Mouse (Mus musculus): ENCODE results near the gene Ptprm.

Gene Ptprm

DNA sequence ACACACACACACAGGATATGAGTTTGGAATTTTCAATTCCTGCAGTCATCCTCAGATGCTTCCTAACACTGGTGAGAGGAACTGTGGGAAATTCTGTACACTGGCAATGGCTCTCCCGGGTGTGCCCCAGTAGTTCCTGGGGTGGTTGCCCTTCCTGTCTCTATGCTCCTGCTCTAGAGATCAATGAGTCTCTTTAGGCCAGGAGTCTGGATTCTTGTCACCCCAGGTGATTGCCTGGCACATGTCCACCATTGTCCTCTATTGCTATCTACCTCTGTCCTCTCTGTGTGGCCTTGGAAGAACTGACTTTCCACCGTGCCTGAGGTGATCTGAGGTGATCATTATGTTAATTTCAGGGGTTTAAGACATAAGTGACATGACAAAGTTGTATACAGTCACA, 10.8 kb downstream of the Ptprm start:
- no peak for DNase-seq (ENCODE audit: low read depth)

DNA sequence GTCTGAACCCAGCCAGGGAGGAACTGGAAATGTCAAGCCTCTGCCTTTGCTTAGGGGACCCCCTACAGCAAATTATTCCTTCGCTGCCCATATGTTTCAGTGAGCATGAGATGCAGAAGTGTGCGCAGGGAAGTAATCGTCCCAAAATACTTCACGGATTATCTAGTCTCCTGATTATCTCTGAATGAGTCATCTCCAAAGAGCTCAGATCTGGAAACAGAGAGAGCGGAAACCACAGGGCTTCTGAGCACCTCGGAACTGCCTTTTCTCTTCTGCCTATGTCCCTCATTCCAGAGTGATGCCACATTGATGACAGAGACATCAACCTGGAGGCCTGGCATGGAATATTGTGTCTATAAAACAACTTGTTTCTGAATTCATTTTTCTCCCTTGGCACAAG, 11.3 kb downstream of the Ptprm start:
- no peak for DNase-seq (ENCODE audit: low read depth)

- no peak for DNase-seq (ENCODE audit: low read depth)
Observed at GRCm38 (mm10) chr17:67340362-67340761, 13.9 kb downstream of the Ptprm start.

DNA sequence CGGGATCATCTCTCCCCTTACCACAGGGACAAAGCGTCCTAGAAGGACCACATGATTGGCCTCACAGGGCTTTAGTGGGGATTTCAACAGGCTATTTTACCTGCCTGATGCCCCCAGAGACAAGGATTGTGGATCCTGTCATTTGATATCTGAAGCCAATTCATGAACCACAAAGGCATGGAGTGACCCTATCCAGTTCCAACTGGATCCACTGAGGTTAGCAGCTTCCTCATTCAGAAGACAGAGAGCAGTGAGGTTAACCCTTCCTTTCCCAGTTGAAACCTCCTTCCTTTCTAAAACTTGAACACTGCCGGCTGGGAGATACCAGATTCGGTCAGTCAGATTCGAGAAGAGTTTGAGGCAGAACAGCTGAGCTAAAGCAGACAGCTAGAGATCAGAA, 14.7 kb downstream of the Ptprm start:
- DNase-seq (ENCODE audit: low read depth), result no peak

- no peak for DNase-seq (ENCODE audit: low read depth)
Observed at GRCm38 (mm10) chr17:67334310-67334709, 19.9 kb downstream of the Ptprm start.

- no peak for DNase-seq (ENCODE audit: low read depth)
Observed at GRCm38 (mm10) chr17:67329435-67329834, 24.8 kb downstream of the Ptprm start.

- DNase-seq (ENCODE audit: low read depth), result no peak
Observed at GRCm38 (mm10) chr17:67324499-67324832, 29.8 kb downstream of the Ptprm start.

- no peak for DNase-seq (ENCODE audit: low read depth)
Observed at GRCm38 (mm10) chr17:67323777-67324498, 30.3 kb downstream of the Ptprm start.

DNA sequence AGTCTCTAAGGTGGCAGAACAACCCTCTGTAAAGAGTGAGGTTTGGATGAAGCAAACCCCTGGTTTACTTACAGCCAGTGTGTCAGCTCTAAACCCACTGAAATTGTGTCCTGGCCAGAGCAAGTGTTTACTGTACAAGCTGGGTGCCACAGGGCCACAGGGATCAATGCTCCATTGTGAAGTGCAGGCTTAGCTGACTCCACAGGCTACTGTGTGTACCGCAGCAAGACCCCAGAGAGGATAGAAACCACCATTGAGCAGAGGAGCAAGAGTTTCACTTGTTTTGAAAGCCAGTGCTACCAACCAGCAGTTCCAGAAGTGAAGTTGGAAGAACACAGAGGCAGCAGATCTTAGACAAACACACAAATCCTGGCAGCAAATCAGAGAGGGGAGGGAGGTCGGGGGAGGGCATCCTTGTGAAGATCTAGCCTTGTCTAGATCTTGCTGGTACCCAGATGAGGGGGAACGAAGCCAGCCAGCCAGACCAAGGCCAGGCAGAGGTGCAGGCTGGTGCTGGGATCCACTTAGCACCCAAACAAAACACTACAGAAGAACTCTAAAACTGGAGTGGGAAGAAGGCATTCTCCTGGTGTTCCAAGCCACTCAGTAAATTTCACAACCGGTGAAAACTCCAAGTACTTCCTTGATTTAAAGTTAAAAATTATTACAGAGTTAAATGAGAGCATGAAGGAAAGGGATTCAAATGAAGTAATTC, 39.6 kb downstream of the Ptprm start:
- no peak for DNase-seq (ENCODE audit: low read depth)

DNA sequence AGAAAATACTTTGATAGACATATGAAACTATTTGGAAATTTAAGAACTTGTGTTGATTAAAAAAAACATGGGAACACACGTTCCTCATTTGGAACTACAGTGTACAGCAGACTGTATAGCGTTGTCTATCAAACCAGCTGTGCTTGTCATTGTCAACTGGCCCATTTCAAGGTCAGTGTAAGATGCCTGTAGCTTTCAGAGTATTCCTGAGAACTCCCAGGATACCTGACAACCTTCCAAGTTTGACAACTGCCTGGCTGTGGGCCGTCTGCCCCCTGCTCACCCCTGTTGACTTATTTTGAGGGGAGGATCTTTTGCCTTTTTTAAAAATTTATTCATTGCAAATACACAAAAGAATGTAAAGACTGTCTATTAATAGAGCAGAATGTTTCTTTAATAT, 45.8 kb downstream of the Ptprm start:
- no peak for DNase-seq (ENCODE audit: low read depth)

GRCm38 (mm10) chr17:67306066-67306845, 48.0 kb downstream of the Ptprm start:
- DNase-seq (ENCODE audit: low read depth), result no peak

DNA sequence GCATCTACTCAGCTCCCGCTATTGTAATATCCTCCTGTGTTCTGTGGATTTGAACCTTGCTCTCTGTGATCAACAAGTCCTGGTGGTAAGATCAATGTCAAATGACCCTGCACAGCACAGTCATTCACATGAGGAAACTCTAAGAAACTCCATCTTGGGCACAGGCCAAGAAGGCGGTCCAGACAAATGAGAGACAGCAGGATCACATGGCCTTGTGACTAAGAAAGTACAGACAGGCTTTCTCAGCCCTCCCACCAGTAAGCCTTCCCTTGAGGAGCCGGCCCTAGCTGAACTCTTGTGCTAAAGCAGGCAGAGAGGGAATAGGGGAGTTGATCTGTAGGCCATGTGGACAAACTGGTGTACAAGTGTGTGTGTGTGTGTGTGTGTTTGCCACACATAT, 49.4 kb downstream of the Ptprm start:
- DNase-seq (ENCODE audit: low read depth), result no peak

- DNase-seq (ENCODE audit: low read depth), result no peak
Observed at GRCm38 (mm10) chr17:67303326-67304099, 50.7 kb downstream of the Ptprm start.

DNA sequence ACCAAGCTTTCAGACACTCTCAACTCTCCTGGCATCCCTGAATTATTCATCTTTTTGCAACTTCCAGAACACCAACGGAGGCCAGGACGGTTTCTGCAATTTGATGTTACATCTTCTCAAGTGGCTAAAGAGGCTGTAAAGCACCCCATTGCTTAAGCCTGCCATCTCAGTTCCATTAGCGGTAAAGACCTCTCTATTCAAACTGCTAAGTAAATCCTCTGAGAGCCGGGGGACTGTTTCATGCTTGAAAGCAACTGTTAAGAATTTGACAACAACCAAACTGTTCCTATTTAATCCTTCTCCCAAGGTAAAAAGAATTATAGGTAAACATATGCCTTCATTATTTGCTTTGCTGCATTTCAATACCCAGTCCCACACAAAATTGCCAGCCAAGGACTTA, 51.7 kb downstream of the Ptprm start:
- DNase-seq (ENCODE audit: low read depth), result no peak

DNA sequence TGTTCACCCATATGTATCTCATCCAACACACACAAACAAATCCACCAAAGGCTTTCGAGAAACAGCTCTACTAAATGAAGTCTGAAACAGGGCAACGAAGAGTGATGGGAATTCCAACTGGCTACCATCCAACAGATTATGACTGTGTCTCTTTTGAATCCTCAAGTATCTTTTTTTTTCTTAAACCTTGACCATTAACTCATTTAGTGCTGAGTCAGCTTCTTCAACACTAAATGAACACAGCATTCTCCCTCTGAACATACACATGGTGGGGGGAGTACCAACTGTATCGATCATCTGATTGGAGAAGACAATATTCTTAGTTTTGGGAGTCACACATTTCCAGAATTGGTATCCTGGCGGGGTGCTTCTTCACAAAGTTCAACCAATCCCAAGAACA, 52.2 kb downstream of the Ptprm start:
- no peak for DNase-seq (ENCODE audit: low read depth)

DNA sequence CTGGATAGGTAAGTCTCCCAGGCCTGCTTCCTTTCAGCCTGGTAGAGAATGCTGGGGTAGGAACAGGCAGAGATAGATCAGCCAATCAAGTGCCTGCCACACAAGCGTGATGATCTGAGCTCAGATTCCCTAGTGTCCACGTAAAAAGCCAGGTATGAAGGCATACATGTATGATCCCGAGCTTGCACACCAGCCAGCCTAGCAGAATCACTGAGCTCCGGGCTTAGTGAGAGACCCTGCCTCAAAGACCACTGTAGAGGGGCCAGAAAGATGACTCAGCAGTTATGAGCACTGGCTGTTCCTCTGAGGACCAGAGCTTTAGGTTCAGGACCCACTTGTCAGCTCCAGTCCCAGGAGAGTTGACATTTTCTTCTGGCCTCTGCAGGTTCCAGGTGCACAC, 52.9 kb downstream of the Ptprm start:
- no peak for DNase-seq (ENCODE audit: low read depth)

DNA sequence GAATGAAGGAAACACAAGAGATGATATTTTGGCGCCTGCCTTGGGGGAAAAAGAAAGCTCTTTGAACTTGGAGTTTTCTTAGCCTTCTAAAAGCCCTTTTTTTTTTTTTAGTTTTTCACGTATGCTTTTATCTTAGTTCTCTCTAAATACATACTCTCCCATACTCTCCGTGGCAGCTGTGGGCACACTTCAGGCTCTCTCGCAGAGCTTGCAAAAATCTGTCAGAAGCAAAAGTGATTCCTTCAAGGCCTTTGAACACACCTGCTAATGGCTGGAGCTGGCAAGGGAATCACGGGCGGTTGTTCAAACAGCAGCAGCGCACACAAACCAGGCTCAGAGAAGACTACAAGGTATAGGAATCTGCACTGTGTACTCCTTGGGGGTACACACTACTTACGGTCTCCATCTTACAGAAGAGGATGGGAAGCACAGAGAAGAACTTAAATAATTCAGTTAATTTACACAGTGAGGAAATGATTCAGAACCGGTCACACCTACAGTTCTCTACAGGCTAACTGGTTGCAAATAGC, 55.9 kb downstream of the Ptprm start:
- no peak for DNase-seq (ENCODE audit: low read depth)

- no peak for DNase-seq (ENCODE audit: low read depth)
Observed at GRCm38 (mm10) chr17:67296604-67297595, 57.4 kb downstream of the Ptprm start.

GRCm38 (mm10) chr17:67290662-67291240, 63.5 kb downstream of the Ptprm start:
- no peak for DNase-seq (ENCODE audit: low read depth)

DNA sequence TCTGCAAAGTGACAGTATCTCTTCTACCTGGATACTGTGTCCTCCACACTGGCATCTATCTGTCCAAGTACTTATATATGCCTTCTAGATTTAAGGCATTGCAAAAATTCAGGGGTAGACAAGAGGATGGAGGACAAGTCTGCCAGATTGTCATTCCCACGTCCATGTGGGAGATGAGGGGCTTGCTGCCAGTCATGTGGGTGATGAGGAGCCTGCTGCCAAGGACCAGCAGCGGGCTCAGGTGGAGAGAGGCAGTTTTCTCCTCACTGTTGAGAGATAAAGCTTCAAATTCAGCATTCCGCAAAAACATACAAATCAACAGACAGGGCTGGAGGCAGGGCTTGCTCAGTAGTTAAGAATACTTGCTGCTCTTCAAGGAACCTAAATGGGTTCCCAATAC, 66.8 kb downstream of the Ptprm start:
- DNase-seq (ENCODE audit: low read depth), result no peak
